Mouse (Mus musculus) liver, postnatal 0 days (tissue): Measurements from ENCODE around the gene Slc35a3. TPM values are rescaled to one million over a fixed set of nuclear protein-coding genes. Genes with fewer than 3 reads are reported as not detected.
"Not testable (repeated sequence)": the region's sequence is repeated elsewhere in the genome, so short reads cannot be mapped to it uniquely, and the experiment has no call there.

Experiments used
- ATAC-seq: fragments of 200-750 bp; cut with Nextera tagmentation; 2 replicates; pipeline ENCODE4 v1.8.0; 2017; ENCODE audit warnings: mild to moderate bottlenecking, moderate library complexity
- DNase-seq: peaks from one replicate; pipeline ENCODE4 v3.0.0-alpha.2; 2016
- H3K27ac ChIP-seq: fragments of 300-500 bp; sonication (generic); 2 replicates; pipeline ENCODE4 v1.5.1; 2014; ENCODE audit warnings: antibody characterized with exemption, moderate library complexity, mild to moderate bottlenecking, low read depth
- H3K27me3 ChIP-seq: fragments of 300-500 bp; sonication (generic); 2 replicates; pipeline ENCODE4 v1.6.1; 2014; ENCODE audit warnings: low read length, control low read depth, mixed read lengths; ENCODE audit not compliant: insufficient read depth
- H3K36me3 ChIP-seq: fragments of 300-500 bp; sonication (generic); replicated peaks from 2 replicates; pipeline ENCODE4 v1.6.1; 2014; ENCODE audit warnings: mild to moderate bottlenecking, control low read depth, low read length, moderate library complexity, mixed read lengths; ENCODE audit not compliant: insufficient read depth
- H3K4me1 ChIP-seq: fragments of 300-500 bp; sonication (generic); 2 replicates; pipeline ENCODE4 v1.6.1; 2014; ENCODE audit warnings: antibody characterized with exemption, mild to moderate bottlenecking, control low read depth; ENCODE audit not compliant: insufficient read depth
- H3K4me2 ChIP-seq: fragments of 300-500 bp; sonication (generic); 2 replicates; pipeline ENCODE4 v1.6.1; 2014; ENCODE audit warnings: low read depth, mild to moderate bottlenecking, low read length, moderate library complexity, mixed read lengths
- H3K4me3 ChIP-seq: fragments of 300-500 bp; sonication (generic); 2 replicates; pipeline ENCODE4 v1.5.1; 2014; ENCODE audit warnings: low read depth, low read length
- H3K9ac ChIP-seq: fragments of 300-500 bp; sonication (generic); replicated peaks from 2 replicates; pipeline ENCODE4 v1.6.1; 2014; ENCODE audit warnings: mild to moderate bottlenecking, moderate library complexity
- H3K9me3 ChIP-seq: fragments of 300-500 bp; sonication (generic); 2 replicates; pipeline ENCODE4 v1.6.1; 2016; ENCODE audit warnings: mild to moderate bottlenecking, control low read depth, low read length, mixed read lengths
- CTCF ChIP-seq: sonication (generic); IDR thresholded peaks from 2 replicates; pipeline ENCODE4 v1.5.1; 2016; ENCODE audit warnings: antibody characterized with exemption, low read depth
- EP300 ChIP-seq: IDR thresholded peaks from 2 replicates; pipeline ENCODE4 v1.6.1; 2016; ENCODE audit warnings: antibody characterized with exemption, low read depth, mild to moderate bottlenecking
- WGBS: fragments of 180-500 bp; shearing (Covaris S2); extraction: QIAGEN DNeasy Blood & Tissue Kit; methylation state at CpG from one replicate; pipeline ENCODE4 v1.1.7; 2014; ENCODE audit not compliant: insufficient replicate concordance; 5-methylcytosine and 5-hydroxymethylcytosine counted together
- polyA plus RNA-seq: library from polyadenylated mRNA; unstranded; fragments of >200 nt; fragmentation: Nextera tagmentation; extraction: Ambion mirVana; gene quantifications from 2 replicates; pipeline ENCODE4 v1.2.1, GENCODE M21; 2015

Slc35a3 gene
- polyA plus RNA-seq, 1 experiment from 2014 or later, result 7.5 TPM

GRCm38 (mm10) chr3:116658928-116659565, 53.6 kb downstream of the Slc35a3 start:
- Histone ChIP-seq H3K4me2 (0 out of 2 replicates have a peak overlapping the region, but pooled peaks have one; percentile 19), H3K9ac (no peak overlapping the region), H3K4me3 (no peak overlapping the region), H3K27me3 (no peaks in the 10 kb centered on the region), H3K9me3 (no peaks in the 10 kb centered on the region), H3K4me1 (peaks cover 48% of the 10 kb centered on the region), H3K27ac (no peak overlapping the region), H3K36me3 (no peaks in the 10 kb centered on the region)
- TF ChIP-seq CTCF, result no peak
- no peak for TF ChIP-seq EP300
- WGBS, result 74% methylated on average over 15 of the region's 15 CpGs
- DNase-seq (no peak), ATAC-seq (no peak)

- DNase-seq (no peak), ATAC-seq (no peak)
Measured at GRCm38 (mm10) chr3:116656184-116656965, 56.3 kb downstream of the Slc35a3 start.

GRCm38 (mm10) chr3:116654051-116654450, 58.6 kb downstream of the Slc35a3 start:
- H3K27ac ChIP-seq, H3K4me3 ChIP-seq, H3K4me2 ChIP-seq, DNase-seq, H3K9ac ChIP-seq, H3K27me3 ChIP-seq, H3K36me3 ChIP-seq, ATAC-seq, H3K9me3 ChIP-seq: not testable (repeated sequence)
- WGBS, result 81% methylated on average over 11 of the region's 11 CpGs
- H3K4me1 ChIP-seq, result peaks cover 32% of the 10 kb centered on the region

More at GRCm38 (mm10) chr3:116656184-116656965, 56.3 kb downstream of the Slc35a3 start:
- TF ChIP-seq EP300 (no peak), CTCF (no peak)
- Histone ChIP-seq H3K27me3 (no peaks in the 10 kb centered on the region), H3K9ac (no peak overlapping the region), H3K36me3 (no peaks in the 10 kb centered on the region), H3K4me1 (peaks cover 43% of the 10 kb centered on the region), H3K4me3 (no peak overlapping the region), H3K4me2 (no peak overlapping the region), H3K9me3 (no peaks in the 10 kb centered on the region), H3K27ac (no peak overlapping the region)
- 74% methylated on average over 7 of the region's 7 CpGs for WGBS

- H3K27ac ChIP-seq, result no peak overlapping the region
- TF ChIP-seq EP300, result no peak
- TF ChIP-seq CTCF, result no peak
- ATAC-seq (no peak), DNase-seq (no peak)
- H3K4me2 ChIP-seq, result no peak overlapping the region
- WGBS, result 56% methylated on average over 5 of the region's 5 CpGs
- no peak overlapping the region for H3K4me3 ChIP-seq
- H3K9ac ChIP-seq, result no peak overlapping the region
- H3K36me3 ChIP-seq, result peaks cover 15% of the 10 kb centered on the region
- peaks cover 28% of the 10 kb centered on the region for H3K4me1 ChIP-seq
- no peaks in the 10 kb centered on the region for H3K9me3 ChIP-seq
- no peaks in the 10 kb centered on the region for H3K27me3 ChIP-seq
Measured at GRCm38 (mm10) chr3:116653278-116653945, 59.2 kb downstream of the Slc35a3 start.

GRCm38 (mm10) chr3:116652033-116652446, 60.6 kb downstream of the Slc35a3 start:
- no peak for DNase-seq
- Histone ChIP-seq H3K27me3 (no peaks in the 10 kb centered on the region), H3K4me1 (peaks cover 15% of the 10 kb centered on the region), H3K36me3 (peaks cover 19% of the 10 kb centered on the region), H3K9me3 (no peaks in the 10 kb centered on the region), H3K9ac (no peak overlapping the region), H3K4me3 (no peak overlapping the region), H3K4me2 (no peak overlapping the region), H3K27ac (no peak overlapping the region)
- ATAC-seq, result no peak
- no peak for TF ChIP-seq CTCF
- no peak for TF ChIP-seq EP300
- WGBS, result 72% methylated on average over 3 of the region's 3 CpGs

GRCm38 (mm10) chr3:116650698-116651097, 61.9 kb downstream of the Slc35a3 start:
- Histone ChIP-seq H3K9me3 (no peaks in the 10 kb centered on the region), H3K4me2 (no peak overlapping the region), H3K27ac (no peak overlapping the region), H3K4me1 (peaks cover 5% of the 10 kb centered on the region; the same call in 1 of the 2 replicates), H3K27me3 (no peaks in the 10 kb centered on the region), H3K9ac (no peak overlapping the region), H3K4me3 (no peak overlapping the region), H3K36me3 (peaks cover 28% of the 10 kb centered on the region)
- ATAC-seq (no peak), DNase-seq (no peak)
- 91% methylated on average over 9 of the region's 9 CpGs for WGBS
- TF ChIP-seq CTCF (no peak), EP300 (no peak)
